Mouse (Mus musculus): ENCODE results near the gene Mex3b. TPM values are rescaled to one million over a fixed set of nuclear protein-coding genes. Genes with fewer than 3 reads are reported as not detected.

Mex3b gene
- total RNA-seq (2021) (1 to 10 TPM; 1.2 to 1.8 TPM), polyA plus RNA-seq (2012; rRNA removed) (5.3 and 7.4 TPM in 2 replicates)
- long read RNA-seq, partial matches to known transcripts: 0 of 1 reads
- long read RNA-seq, other reads (novel, unspliced or antisense): 0 of 1 reads

DNA sequence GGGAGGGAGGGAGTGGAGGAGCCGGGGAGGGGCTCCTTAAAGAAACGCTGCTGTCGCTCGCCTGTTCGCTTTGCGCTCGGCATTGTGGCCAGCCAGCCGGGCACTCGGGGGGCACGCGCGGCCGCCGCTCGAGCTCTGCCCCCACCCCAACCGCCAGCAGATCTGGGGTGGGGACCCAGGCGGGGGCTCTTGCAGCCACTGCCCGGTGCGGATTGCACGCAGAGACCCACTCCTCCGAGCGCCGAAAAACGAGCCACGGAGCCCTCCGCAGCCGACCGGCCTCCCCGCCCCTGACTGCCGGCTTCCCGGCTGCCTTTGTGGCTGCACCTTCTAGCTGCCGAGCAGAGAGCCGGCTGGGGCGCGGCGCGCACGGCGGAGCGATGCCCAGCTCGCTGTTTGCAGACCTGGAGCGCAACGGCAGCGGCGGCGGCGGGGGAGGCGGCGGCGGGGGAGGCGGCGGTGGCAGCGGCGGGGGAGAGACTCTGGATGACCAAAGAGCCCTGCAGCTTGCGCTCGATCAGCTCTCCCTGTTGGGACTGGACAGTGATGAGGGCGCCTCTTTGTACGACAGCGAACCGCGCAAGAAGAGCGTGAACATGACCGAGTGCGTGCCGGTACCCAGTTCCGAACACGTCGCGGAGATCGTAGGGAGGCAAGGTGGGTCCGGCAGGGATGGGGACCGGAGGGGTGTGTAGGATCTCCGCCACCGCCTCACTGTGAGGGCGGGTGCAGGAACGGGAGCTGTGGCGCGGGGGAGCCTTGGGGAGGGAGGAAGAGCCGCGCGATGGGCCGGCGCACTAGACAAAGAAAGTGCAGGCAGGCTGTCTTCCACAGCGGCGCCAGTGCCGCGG, at the start of gene Mex3b:
Gene Mex3b, plus strand, starts transcription at position 63 of the 851 bp plus-strand sequence.
- peak; percentile 77 for DNase-seq

DNA sequence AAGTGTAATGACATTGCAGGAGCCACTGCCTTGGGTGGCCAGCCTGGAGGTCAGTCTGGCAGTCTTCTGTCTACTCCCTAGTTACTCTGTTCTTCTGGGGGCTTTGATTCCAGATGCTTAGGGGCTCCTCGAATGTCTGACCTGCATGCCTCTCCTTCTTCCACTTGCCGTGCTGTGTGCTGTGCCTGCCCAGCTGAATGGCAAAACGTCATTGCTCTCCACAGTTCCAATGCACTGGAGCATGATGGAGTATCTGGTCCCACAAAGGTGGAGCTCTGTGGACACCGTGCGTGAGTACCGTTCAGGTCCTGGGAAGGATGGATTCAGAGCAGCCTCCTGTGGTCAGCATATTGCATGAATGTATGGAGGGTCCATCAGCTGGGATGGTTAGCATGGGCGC, 47.6 kb upstream of the Mex3b start:
- no peak for DNase-seq

DNA sequence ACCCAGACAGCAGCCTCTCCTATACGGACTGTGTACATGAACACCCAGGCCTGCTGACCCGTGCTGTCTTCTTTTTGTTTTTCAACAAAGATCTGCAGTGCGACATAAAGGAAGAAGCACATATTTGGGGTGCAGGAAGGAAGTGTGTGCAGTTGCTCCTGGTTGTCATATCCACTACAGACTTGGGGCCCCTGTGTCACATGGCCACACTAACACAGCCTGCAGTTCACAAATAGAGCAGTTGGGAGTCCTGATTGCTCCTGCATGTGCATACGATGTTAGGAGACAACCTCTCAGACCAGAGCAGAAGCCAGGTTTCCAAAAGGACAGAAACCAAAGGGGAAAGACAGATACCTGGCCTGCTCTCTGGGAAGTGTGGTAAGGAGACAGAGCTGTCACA, 46.5 kb upstream of the Mex3b start:
- no peak for DNase-seq

GRCm38 (mm10) chr7:82821501-82821900, 45.6 kb upstream of the Mex3b start:
- no peak for DNase-seq

GRCm38 (mm10) chr7:82822528-82822927, 44.6 kb upstream of the Mex3b start:
- DNase-seq: no peak

DNA sequence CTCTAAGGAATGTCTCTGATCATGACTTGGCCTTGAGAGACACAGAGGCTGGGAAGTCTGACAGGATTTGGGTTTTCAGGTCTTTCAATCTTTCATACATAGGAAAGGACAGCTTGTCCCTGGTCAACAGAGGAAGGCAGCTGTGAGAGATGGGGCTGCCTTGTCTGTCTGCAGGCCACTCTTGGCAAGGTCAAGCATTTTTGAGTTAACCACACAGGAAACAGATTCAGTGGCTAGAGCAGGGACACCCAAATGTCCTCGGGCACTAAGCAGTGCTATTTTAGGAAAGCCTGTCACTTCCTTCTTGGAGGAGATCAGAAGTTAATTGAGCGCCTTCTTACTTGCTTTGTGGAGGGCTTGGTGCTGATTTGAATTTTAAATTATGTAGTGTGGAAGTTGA, 38.9 kb upstream of the Mex3b start:
- DNase-seq: no peak

GRCm38 (mm10) chr7:82829516-82829915, 37.6 kb upstream of the Mex3b start:
- no peak for DNase-seq

DNA sequence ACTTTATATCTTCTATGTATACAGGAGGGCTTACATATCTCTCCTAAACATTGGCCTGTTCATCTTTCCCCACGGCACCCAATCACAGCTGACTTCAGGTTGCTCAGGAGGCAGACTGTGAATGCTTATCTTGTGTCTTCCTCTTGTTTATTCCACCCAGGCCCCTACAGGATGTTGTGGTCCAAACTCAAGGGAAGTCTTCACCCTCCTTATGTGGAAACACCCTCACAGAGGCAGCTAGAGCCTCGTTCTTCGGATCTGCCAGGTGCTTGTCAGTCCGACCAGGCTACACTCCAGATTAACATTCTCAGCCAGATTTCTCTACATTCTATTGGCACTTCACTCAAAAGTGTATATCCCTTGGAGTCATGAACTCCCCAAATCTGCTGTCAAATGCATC, 32.7 kb upstream of the Mex3b start:
- DNase-seq: no peak

- no peak for DNase-seq
Measured at GRCm38 (mm10) chr7:82838414-82838813, 28.7 kb upstream of the Mex3b start.

DNA sequence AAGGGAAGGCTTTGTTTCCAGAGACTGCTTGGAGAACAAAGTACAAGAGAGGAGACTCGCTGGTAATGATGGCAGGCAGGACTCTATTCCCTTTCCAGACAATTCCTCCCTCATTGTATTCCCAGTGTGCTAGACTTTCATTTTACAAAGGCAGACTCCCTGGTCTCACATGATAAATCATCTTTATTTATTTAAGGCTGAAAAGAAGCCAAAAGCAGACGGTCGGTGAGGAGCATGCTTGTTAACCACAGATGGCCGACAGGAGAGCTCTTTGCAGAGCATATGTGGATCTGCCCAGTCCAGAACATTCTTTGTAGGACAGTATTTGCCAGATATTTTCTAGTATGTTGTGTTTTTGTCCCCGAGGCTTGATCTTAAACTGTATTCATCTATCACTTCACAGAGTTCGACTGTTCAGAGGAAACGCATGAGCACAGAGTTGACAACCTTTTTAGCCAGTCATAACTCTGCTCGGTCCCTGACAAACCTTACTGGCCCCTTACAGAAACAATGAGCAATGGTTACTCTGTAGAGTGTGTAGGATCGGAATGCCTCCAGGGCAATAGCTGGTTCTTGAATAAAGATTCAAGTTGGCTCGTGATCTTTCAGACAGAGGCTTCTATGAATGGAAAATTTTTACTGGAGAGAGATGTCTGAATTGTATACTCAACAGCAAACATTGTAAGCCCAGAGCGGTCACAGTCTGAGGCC, 28.0 kb upstream of the Mex3b start:
- no peak for DNase-seq

DNA sequence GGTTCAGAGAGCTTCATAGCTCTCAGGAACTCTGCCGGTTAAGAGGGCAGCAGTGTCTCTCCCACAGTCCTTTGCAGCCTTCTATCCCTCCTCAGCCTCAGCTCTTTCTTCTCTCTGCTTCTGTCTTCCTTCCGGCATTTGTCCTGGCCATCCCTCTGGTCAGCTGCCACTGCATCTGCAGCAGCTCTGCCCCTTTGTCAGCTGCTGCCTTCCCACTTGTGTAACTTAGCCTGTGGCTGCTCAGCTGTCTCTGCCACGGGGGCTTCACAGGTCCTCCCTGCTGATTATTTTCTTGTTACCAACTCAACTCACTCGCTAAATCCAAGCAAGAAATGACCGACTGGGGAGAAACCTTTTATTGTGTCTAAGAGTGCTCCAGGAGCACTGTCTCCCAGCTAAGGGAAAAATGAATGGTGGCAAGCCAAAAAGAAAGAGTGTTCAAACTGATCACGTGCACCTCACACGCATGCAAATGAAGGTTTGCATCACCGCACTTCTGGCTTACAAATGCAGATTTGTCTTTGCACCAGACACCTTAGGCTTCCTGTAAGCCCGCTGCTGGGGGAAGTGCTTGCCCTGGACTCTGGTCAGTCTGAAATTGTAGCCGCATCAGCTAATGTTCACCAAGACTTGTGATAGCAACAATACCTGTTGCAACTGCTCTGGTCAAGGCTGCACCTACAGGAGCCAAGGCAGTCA, 24.8 kb upstream of the Mex3b start:
- no peak for DNase-seq

GRCm38 (mm10) chr7:82850756-82851155, 16.4 kb upstream of the Mex3b start:
- no peak for DNase-seq

DNA sequence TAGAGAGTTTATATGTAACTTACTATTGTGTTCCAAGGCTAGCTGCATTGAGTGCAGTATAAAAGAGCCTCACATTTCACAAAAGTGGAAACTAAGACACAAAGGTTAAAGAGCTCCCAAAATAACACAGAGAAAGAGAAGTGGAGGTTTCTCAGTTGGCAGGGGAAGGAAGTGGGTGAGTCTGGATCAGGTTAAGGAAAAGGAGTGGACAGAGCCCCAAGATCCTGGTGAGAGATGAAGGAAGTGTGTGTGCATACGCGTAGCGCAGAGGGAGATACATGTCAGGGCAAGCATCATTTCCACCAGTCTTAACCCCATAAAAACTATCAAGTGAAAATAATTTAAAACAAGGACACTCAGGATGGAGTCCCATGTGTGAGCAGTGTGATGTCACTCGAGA, 15.5 kb upstream of the Mex3b start:
- DNase-seq: no peak

DNA sequence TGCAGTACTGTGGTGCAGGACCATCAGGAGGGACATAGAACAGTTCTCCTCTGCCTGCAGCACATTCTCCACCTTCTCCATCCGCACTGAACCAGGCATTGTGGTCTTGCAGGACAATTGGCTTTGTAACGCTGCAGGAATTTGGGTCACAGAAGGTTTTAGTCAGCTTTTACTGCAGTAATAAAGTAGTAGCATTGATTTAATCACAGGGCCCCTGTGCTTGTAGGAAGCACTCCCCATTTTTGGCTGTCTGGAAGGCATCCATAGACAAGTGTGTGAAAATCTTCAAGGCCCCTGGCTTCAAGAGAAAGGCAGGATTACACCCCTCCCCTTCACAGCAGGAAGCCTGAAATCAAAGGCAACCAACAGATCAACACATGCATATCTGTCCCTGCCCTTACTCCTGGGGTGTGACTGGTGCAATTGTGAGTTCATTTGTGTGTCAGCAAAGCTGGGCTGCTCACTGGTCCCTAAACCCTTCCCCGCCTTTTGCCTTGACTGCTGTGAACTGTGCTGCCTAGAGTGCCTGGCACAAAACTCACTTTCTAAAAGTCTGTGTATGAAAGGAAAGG, 12.9 kb upstream of the Mex3b start:
- no peak for DNase-seq

- no peak for DNase-seq
Measured at GRCm38 (mm10) chr7:82858611-82859010, 8.5 kb upstream of the Mex3b start.

GRCm38 (mm10) chr7:82860626-82861025, 6.5 kb upstream of the Mex3b start:
- DNase-seq: no peak

- no peak for DNase-seq
Measured at GRCm38 (mm10) chr7:82863341-82863740, 3.8 kb upstream of the Mex3b start.

- no peak for DNase-seq
Measured at GRCm38 (mm10) chr7:82864260-82864990, 2.7 kb upstream of the Mex3b start.

DNA sequence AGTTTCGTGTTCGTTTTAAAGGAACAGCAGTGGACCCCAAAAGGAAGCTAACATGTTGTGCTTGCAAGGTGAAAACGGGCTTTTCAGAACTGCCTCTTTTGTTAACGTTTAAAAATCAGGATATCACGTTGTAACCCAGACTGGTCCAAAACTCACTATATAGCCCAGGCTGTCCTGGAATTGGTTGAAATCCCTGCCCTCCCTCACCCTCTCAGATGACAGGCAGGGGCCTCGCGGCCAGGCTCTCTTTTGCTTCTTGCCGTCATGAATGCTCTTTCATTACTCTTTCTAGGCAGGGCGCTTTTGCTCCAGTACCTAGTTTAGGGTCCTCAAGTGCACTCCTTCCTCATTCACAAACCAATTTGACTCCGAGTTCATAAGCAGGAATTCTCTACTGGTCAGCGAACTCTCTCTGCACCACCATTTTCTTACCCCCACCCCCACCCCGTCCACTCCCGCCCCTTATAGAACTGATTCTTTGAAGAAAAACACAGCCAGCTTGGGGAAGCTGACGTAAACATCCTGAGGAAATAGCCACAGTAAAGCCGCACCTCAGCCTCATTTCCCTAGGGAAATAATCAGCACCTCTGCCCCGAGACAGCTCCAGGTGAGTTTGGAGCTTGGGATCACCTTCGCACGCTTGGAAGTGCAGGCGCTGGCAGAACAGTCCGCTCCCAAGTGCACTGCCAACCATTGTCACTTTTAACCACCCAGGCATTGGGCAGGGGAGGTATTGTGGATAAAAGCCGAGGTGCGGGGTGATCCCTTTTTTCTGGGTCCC, 2.0 kb upstream of the Mex3b start:
- DNase-seq: no peak

DNA sequence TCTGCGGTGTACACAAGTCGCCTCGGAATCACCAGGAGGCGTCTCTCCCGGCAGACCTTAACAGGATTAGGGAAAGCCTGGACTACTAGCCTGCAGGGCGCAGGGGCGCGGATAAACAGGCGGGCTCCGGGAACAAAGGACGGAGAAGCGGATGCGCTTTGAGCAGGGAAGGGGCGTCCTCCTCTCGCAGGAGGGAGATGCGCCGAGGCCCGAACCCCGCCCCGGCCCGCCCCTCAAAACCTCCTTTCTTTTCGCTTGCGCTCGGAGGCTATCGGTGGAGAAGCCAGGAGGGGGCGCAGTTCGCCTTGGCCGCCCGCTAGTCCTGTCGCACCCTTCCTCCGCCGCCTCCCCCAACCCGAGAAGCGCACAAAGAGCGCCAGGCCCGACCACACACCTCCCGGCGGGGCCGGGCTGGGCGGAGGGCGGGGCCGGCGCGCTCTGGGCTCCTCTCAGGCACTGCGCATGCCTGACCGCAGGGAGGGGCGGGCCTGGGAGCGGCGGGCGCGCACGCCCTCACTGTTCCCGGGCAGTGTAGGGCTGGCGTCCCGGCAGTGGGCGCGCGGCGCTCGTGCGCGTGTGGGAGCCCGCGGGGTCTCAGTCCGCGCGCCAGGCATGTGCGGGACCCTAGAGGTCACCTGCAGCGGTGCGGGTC, 1.2 kb upstream of the Mex3b start:
- peak; percentile 99 for DNase-seq

Measured in adrenal gland, adult 2 months (tissue).